Mouse (Mus musculus) thymus, postnatal 0 days (tissue): Measurements from ENCODE around the gene Ndufs4. TPM values are rescaled to one million over a fixed set of nuclear protein-coding genes. Genes with fewer than 3 reads are reported as not detected.

Experiments
- DNase-seq: peaks from one replicate; pipeline ENCODE4 v3.0.0-alpha.2; 2015; ENCODE audit warnings: low spot score
- polyA plus RNA-seq: library from polyadenylated mRNA; unstranded; fragments of >200 nt; fragmentation: Nextera tagmentation; extraction: Ambion mirVana; gene quantifications from 2 replicates; pipeline ENCODE4 v1.2.1, GENCODE M21; 2015

Ndufs4 gene
- 466 and 520 TPM in 2 replicates for polyA plus RNA-seq

DNA sequence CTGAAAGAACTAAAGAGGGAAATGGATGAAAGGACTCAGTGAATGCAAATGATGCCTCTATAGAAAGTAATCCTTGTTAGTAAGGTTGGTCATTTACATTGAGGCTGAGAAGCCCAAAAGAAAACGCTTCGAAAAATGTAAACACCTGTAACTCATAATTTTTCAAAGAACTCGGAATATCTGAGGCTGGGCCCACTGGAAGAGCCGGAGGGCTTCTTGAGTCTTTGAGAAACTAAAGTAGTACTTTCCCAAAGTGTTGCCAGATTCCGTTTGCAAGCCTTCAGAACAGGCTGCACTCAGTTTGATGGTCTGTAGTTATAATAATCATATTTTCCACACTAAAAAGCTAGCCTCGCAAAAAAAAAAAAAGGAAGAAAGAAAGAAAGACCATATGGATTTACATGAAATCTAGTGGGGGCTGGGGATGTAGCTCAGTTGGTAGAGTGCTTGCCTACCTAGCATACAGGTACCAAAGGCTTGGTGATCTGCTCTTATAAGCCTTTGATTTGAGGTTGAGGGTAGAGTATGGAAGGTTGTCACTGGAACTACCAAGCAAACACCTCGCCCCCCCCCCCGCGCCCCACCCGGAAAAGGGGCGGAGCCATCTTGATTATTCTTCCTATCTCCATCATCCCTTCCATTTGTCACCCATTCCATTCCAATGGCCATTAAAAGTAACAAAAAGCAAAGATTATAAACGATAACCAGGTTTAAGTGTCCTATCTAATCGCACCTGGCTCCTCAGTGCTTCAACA, at the start of gene Ndufs4:
Ndufs4 (minus strand) TSS at position 48 of the 755 bp plus-strand sequence.
- DNase-seq, result no peak

DNA sequence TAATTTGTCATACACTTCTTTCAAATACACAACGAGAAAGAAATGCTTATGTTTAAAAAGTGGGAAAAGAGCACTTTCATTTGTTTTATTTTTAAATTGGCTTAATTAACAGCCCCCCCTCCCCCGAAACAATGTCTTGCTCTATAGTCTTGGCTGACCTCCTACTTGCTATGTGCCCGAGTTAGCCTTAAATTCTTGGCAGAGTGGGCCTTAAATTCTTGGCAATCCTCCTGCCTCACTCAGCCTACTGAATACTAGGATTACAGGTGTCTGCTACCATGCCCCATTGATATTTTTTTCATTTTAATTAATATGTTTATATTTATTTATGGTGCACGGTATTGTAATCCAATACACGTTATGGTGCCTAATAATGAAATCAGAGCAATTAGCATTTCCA, 44.4 kb upstream of the Ndufs4 start:
- DNase-seq, result no peak

DNA sequence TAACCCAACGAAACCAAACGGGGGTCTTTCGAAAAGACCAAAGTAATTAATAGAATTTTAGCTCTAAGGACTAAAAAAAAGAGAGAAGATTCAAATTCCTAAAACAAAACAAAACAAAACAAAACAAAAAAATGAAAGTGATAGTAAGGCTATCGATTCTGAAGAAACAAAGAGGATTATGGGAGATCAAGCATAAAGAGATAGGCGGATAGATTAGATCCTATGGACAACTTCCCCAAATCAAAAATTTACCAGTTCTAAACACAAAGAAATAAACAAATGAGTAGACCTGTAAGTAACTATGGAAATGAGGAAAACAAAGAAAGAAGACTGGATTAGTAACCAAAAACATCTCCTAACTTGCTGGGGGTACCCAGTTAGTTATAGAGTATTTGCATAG, 37.2 kb upstream of the Ndufs4 start:
- DNase-seq, result no peak

DNA sequence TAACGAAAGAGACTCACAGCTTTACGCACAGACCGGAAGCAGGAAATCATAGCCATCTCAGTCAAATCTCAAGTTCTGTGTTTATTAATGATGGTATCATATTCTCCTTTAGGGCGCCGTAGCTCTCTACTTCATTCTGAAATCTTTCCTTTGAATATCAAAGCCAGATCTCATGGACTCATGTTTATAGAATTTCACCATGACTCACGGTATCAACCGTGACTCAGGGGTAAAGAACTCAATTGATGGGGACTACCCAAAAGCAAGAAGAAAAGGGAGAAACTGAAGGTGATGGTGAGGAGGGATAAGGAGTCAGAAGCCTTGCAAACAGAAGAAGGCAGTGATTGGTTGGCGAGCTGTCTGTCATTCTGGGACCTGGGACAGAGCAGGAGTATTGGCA, 32.2 kb upstream of the Ndufs4 start:
- DNase-seq, result no peak

DNA sequence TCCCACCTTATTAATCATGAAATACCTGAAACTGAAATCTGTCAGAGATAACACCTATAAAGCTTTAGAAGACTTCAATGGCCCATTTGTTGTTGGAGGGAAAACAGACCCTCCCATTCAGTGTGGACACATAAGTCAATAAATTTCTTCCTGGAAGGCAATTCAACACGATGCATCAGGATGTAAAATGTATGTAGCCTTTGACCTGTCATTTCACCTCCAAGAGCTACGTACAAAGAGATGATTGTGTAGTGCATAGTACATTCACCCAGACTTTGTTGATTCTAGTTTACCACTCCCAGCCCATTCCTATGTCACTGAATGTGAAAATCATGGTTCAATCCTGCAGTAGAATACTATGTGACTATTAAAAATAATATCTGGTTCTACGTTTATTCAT, 31.3 kb upstream of the Ndufs4 start:
- no peak for DNase-seq

DNA sequence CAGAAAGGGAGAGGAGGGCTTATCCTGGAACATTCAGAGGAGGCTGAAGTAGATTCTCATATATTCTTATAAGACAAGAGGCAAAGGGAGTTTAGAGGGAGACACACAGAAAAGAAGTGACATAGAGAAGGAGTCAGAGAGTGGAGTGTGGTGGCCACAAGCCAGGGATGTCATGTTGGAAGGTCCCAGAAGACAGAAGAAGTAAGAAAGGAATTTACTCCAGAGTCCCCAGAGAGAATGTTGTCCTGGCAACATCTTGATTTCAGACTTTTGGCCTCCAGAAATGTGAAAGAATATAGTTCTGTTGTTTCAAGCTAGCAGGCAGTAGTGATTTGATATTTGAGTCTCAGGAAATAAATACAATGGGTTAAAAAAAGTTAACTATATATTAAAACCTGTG, 24.3 kb upstream of the Ndufs4 start:
- no peak for DNase-seq

DNA sequence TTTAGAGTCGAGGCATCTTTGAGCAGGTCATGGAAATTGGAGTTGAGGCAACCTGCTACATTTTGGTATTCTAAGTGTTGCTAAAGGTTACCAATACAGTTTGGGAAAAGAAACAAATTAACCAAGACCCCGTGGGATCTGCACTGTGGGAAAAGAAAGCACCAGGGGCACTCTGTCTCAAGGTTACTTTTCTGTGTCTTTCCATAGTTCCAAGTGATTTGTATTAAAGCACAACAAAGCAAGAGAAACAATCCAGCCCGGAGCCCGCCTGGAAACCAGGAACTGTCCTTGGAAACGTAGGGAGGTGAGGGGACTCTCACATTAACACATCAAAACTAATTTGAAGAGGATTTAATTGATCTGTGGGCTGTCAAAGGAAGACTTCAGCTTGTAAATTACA, 18.8 kb upstream of the Ndufs4 start:
- no peak for DNase-seq

DNA sequence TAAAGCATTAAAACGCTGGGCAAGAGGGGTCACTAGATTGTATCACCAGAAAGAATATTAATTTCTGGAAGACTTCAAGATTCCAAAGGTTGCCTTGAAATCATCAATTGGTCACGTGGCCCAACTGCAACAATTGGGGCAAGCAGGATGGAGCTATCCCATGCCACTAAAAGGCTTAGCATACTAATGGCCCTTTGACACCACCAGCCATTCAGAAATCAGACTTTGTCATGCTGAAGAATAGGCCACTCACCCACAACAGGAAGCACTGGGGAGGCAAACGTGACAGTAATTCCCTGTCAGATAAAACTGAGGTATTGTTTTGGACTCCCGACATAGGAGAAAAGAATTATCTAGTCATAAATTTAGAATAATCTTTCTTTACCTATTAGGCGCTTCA, 18.4 kb upstream of the Ndufs4 start:
- no peak for DNase-seq

DNA sequence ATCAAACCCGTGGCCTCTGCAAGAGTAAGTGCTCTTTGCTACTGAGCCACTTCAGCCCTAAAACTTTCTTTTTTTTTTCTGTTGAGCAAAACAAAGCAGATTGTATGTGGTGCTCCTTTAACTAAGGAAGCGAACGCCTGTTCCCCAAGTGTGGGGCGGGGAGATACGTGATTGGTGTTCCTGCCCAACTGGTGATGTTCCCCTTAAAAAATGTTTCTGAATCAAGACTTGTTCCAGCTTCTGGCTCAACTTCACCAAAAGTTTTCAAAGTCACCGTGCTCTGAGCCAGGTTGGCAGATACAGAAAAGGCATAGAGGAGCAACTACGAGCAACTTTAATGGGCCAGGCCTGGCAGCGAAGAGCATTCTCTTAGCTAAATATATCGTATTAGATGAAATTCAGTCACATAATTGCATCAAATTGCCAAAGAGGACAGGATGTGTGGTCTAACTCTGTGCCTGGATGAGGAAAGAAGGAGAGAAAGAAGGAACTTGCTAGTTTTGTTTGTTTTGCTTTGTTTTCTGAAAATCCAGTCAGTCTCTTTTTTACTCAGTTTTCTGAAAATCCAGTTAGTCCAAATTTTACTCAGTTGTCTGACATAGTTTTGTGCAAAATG, 17.1 kb upstream of the Ndufs4 start:
- DNase-seq, result no peak

DNA sequence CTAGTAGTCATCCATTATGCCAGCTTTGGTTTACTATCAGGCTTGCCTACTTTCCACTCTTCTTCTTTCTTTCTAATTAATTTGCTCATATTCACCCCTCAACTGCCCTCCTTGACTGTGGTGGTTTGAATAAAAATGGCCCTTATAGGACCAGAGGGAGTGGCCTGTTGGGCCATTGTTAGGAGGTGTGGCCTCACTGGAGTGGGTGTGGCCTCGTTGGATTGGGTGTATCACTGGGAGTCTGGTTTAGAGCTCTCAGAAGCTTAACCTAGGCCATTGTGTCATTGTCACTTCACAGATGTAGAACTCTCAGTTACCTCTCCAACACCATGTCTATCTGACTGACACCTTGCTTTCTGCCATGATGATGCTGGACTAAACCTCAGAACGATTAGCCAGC, 10.8 kb upstream of the Ndufs4 start:
- DNase-seq, result no peak

DNA sequence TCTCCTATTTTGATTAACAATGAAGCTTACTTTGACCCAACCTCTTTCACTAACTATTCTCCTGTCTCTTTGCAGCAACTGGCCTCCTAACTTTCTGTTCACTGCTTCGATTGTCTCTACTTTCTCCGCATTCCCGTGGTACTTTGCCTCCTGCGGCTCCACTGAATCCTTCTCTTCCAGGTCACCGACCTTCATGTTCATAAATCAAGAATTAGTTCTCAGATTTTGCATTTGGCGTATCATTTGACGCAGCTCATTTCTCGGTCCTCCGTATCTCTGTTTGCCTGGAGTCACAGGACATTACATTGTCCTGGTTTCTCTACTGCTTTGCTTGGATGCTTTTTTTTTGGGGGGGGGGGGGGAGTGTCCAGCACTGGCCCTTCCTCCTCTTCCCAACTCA, 9.2 kb upstream of the Ndufs4 start:
- DNase-seq, result no peak

DNA sequence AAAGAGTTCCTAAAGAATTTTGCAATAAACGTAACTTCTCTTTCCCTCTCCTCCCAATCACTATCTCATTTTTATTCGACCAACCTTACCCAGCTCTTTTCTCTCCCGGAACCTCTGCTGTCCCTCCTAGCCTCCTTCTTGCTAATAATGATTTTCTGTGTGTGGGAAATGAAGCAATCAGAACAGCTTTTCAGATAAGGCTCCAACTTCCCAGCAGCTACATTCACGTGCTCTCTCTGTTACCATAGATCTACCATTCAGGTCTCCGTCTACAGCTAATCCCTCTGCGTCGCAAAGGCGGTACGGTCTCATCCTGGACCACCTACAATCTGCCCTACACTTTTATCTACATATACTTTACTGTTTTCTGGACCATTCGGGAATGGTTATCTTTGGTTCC, 8.8 kb upstream of the Ndufs4 start:
- no peak for DNase-seq

DNA sequence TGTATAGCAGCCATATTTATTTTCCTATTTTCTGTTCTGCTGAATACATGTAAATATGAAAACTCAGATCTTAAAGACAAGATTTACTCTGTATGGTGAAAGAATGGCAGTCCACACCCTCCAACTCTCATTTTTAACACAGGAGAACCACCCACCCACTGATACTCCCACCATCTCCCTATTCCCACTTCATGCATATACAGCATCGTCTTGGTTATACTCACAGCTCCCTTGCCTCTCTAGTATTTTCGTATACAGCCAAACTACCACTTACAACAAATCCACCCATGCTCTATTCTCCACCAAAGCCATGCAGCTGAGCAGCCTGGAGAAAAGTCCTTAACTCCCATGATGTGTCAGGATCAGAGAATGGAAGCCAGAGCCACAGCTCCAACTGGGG, 6.7 kb upstream of the Ndufs4 start:
- DNase-seq, result no peak

DNA sequence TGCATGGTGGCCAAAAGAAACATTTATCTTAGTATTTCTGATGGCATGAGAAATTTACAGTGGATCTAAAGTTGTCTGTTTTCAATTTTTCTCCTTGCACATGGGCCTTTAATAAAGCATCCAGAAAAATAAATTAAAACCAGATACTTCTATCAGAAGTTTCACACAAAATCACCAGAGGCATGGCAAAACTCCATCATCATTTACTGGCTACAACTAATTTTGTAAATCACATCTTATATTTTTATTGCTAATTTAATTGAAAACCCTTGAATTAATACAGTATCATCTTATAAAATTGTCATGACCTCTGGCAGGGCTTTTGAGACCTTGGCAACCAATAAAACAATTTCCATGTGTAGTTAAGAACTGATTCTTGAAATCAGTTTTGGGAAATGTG, 4.4 kb upstream of the Ndufs4 start:
- no peak for DNase-seq

DNA sequence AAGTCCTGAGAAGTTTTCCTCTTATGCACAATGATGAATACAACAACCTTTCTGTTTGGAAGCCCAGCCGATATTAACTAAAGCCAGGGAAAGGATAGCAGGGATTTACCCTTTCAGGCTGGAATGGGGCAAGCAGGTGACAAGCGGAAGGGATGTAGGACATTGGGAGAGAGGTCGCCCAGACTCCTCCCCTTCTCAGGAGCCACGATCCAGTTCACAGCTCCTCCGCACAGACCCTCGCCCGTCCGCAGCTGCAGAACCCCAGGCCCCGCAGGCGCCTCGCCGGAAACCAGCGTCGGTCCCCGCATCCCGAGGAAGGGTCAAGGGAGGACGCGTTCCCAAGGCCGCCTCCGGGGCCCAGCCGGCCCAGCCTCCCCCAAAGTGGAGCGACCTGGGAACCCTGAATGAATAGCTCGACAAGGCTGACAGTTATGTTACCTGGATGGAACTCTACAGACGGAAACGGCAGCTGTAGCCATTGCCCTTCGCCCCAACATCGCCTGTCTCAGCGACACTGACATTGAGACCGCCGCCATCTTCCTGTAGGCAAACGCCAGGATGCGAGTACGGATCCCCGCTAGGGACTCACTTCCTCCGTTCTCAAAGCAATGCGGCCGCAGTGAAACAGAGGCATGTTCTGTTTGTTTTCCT, 412 bp downstream of the Ndufs4 start:
- peak; percentile 94 for DNase-seq

DNA sequence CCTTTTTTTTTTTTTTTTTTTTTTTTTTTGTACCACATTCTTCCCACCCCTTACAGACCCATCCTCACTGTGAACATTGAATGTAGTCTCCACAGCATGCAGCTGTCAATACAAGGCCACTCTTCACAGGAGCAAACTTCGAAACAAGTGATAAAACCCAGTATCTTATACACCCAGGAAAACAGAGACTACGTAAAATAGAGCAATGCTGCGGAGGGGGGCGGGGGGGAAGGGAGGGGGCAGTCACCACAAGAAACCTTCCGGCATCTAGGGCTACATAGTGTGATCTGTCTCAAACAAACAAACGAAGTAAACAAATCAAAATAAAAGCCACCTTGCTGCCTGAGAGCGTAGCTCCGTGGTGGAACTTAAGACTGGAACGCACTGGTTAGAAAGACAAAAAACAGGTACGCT, 977 bp downstream of the Ndufs4 start:
- DNase-seq, result peak; percentile 43

DNA sequence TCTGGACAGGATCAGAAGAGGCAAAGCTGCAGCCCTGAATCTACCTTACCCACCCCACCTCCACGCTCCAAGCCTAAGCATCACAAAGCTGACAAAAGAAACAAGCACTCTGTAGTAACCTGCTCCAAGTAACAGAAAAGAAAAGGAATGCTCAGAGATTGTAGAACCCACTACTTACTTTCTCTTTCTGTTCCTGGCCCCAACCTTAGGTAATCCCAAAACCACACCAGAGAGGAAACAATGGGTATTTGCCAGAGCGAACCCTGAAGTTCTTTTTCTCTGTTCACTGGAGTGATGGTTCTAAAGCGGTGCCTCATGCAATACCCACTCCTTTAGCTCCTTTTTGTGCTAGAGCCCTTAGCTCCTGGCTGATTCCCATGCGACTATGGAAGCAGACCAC, 11.5 kb downstream of the Ndufs4 start:
- DNase-seq, result no peak

DNA sequence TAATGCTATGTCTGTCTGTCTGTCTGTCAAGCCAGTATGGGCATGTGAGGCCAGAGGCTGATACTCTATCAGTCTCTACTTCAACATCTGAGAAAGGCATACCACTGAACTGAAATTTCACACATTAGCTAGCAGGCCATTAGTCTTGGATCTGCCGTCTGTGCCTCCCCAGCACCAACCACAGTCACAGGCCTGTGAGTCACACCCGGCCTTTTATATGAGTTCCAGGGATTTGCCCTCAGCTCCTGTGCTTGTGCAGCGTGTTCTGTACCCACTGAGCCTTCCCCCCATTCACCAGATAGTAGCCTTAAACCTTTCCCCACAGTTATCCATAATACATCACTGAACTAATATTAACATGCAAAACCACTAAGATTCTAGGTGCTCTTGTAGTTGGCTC, 26.0 kb downstream of the Ndufs4 start:
- no peak for DNase-seq

DNA sequence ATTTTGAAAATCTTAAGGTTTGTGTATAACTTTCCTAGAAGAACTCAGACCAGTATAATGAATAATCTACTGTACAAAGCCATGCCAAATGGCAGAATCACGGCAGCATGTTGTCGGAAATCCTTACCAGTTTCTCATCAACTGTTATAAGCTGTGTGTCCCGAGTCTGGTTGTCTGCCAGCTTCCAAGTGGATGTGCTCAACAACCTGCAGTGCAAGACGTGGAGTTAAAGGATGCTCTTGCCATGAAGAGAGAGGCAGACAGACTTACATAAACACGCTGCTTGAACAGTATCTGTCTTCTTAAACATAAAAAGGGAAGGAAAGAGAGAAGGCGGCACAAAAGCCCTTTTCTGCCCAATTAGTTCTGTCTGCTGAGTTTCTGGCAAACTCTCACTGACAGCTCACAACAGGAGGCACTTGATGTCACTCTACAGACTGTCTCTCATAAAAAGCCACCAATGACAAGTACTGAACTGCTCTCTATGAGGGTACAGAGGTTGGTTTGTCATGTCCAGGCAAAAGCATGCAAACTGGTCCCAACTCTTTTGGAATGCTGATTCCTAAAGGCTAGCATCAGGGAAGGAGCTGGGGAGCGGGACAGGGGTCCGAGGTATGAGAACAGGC, 36.6 kb downstream of the Ndufs4 start:
- DNase-seq, result no peak

DNA sequence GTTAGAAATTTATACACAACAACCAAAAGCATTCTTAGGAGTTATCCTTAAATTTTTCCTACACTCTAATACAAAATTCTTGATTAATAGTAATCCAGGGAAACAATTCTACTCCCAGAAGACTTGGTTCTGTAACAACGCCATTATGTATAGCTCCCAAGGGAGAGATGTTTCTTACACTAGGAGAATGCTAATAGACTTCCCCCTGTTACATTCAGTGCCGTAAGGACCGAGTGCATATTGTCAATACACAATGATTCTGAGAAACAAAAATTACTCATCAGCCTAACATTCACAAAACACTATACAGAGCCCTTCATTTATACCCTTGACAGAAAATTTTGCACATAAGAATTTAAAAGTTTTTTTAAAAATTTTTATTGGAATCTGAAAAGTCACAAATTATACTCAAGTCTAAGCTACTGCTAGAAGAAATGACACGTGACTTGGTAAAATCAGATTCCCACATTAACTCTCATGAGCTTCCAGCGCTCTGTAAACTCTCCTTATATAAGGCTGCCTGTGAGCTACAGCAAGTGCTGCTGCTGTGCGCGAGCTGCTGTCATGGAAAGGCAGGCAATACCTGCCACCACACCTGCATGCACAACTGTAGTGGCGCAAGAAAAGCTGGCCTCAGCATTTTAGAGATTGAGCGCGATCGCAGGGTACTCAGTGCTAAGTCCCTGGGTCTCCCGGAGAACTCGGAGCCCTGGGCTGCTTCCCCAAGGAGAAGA, 42.9 kb downstream of the Ndufs4 start:
- no peak for DNase-seq

DNA sequence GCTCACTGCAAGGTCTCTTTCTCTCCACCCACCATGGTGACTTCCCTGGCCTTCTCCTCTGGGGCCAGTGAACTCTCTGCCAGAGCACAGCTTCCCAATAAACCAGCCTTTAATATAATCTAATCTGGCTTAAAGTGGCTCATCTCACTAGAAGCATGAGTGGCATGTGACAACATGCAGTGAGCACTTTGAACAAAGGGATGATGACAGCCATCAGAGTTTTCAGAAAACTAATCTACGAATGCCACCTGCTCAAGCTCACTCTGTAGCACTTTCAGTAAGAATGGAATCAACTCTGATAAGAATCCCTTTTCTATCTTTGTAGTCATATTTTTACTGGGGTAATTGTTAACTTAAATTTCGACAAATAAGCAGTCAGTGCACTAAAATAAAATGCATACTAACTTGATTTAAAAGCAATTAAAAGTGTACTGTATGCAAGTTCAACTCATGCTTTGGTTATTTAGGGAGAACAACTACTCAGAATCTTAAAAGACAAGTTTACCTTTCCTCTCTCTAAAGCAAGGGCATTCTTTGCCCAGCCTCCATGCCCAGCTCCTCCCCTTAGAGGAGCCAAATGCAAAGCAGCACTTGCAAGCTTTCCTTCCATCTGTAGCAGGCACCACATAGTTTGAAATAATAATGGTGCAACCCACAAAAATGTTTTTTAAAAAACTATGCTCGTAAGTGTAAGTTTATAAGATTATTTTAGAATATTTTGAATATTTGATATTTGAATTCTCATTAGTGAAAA, 43.7 kb downstream of the Ndufs4 start:
- no peak for DNase-seq
